Mouse (Mus musculus) monocyte, adult 59 days (primary cell): ENCODE data around the gene Mex3b. TPM values are rescaled to one million over a fixed set of nuclear protein-coding genes. Genes with fewer than 3 reads are reported as not detected.

Source experiments
- total RNA-seq, 2 experiments: library from RNA; stranded (reverse); gene quantifications; one replicate each; pipeline ENCODE4 v1.2.4; 2023

Mex3b gene
- 1 to 10 TPM; 1.6 to 2.7 TPM for total RNA-seq

GRCm38 (mm10) chr7:82867271-82868121 is at the start of gene Mex3b:
Mex3b (plus strand) TSS chr7:82867333.

Other genes starting within 250 kb of the Mex3b start
- 1 to 10 TPM in 1 of 2 experiments, not detected in 1; 1.4 TPM for gene Saxo2, start 218.8 kb upstream of the Mex3b start, total RNA-seq
- gene Efl1, start 218.7 kb upstream of the Mex3b start, total RNA-seq: 10 to 100 TPM; 22.6 to 25.8 TPM